Mouse (Mus musculus): Measurements from ENCODE around the gene Fgf18.

Fgf18 gene

DNA sequence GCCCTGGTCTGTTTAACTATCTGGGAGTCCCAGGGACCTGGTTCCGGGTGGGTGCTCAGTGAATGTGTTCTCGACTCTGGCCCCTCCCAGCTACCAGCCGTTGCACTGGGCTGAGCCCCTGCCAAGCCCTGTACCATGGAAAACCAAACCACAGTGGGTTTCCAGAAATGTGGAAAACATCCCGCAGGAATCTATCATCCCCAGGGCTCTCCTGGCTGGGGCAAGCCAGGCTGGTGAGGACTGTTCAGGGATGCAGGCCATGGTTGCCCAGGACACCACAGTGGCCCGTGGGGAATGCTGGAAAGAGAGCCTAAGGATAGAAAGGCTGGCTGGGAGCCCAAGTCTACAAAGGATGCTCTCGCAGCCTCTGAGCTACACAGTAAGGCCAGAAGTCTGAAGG is 76.7 kb downstream of the Fgf18 start:
- DNase-seq (ENCODE audit: low spot score in 2 of 2) = no peak

Measured in thymus, postnatal 10 days (tissue).